Mouse (Mus musculus): Measurements from ENCODE around the gene Ncl. TPM values are rescaled to one million over a fixed set of nuclear protein-coding genes. Genes with fewer than 3 reads are reported as not detected.
A peak's percentile ranks its signal among the peaks of the same experiment; 100 is the strongest.
"Not testable (repeated sequence)": the region's sequence is repeated elsewhere in the genome, so short reads cannot be mapped to it uniquely, and the experiment has no call there.

The Ncl gene
- polyA plus RNA-seq, 1 experiment from 2014 or later = 368 TPM

DNA sequence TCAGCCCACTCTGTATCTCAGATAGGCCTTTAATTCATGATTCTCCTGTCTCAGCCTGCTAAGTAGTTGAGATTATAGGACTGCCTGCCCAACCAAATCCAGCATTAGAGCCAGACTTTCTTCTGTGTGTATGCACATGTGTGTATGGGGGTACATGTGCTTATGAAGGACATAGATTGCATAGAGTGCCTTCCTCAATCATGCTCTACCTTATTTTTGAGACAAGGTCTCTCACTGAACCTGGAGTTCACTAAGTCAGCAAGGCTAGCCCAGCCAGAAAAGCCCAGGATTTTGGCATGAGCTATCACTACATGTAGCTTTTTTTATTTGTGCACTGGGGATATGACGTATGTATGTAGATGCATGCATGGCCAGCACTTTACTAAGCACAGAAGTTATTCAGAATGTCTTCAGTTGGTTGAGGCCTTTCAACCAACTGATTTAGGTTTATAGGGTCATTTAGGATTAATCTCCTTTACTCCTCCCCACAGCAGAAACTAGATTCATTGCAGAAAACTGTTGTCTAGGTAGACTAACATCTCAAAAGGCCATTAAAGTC is 16.0 kb downstream of the Ncl start:
- H3K4me2 ChIP-seq = no peak overlapping the region
- peaks cover 6% of the 10 kb centered on the region; the same call in 1 of the 2 replicates for H3K36me3 ChIP-seq
- no peak overlapping the region for H3K4me3 ChIP-seq (replicated peaks)
- 82% methylated on average over 1 of the region's 1 CpGs for WGBS
- no peaks in the 10 kb centered on the region for H3K4me1 ChIP-seq
- no peaks in the 10 kb centered on the region for H3K9me3 ChIP-seq
- H3K9ac ChIP-seq = no peak overlapping the region
- H3K27me3 ChIP-seq (replicated peaks) = no peaks in the 10 kb centered on the region
- H3K27ac ChIP-seq = no peak overlapping the region
- no peak for ATAC-seq (ENCODE audit: insufficient read depth, low FRiP score, low read depth)

- H3K4me1 ChIP-seq = no peaks in the 10 kb centered on the region
- no peak for ATAC-seq (ENCODE audit: insufficient read depth, low FRiP score, low read depth)
- no peak overlapping the region for H3K9ac ChIP-seq
- H3K36me3 ChIP-seq = no peaks in the 10 kb centered on the region
- H3K27ac ChIP-seq = no peak overlapping the region
- 88% methylated on average over 2 of the region's 2 CpGs for WGBS
- H3K9me3 ChIP-seq = no peaks in the 10 kb centered on the region
- no peaks in the 10 kb centered on the region for H3K27me3 ChIP-seq (replicated peaks)
- no peak overlapping the region for H3K4me2 ChIP-seq
- H3K4me3 ChIP-seq (replicated peaks) = no peak overlapping the region
Observed at GRCm38 (mm10) chr1:86342371-86342770, 16.8 kb downstream of the Ncl start.

- not testable (repeated sequence) for H3K4me1 ChIP-seq; H3K27me3 ChIP-seq (replicated peaks); H3K9ac ChIP-seq; H3K4me2 ChIP-seq; H3K4me3 ChIP-seq (replicated peaks); ATAC-seq (ENCODE audit: insufficient read depth, low FRiP score, low read depth); H3K36me3 ChIP-seq; H3K27ac ChIP-seq; H3K9me3 ChIP-seq
- 78% methylated on average over 2 of the region's 2 CpGs for WGBS
Observed at GRCm38 (mm10) chr1:86341096-86341495, 18.1 kb downstream of the Ncl start.

- ATAC-seq (ENCODE audit: insufficient read depth, low FRiP score, low read depth) = no peak
- H3K27me3 ChIP-seq (replicated peaks) = no peaks in the 10 kb centered on the region
- H3K4me3 ChIP-seq (replicated peaks) = no peak overlapping the region
- no peaks in the 10 kb centered on the region for H3K36me3 ChIP-seq
- 27% methylated on average over 4 of the region's 4 CpGs for WGBS
- no peak overlapping the region for H3K4me2 ChIP-seq
- H3K9me3 ChIP-seq = no peaks in the 10 kb centered on the region
- no peaks in the 10 kb centered on the region for H3K4me1 ChIP-seq
- H3K27ac ChIP-seq = no peak overlapping the region
- H3K9ac ChIP-seq = no peak overlapping the region
Observed at GRCm38 (mm10) chr1:86339156-86339812, 19.9 kb downstream of the Ncl start.

- 30% methylated on average over 2 of the region's 2 CpGs for WGBS
- H3K36me3 ChIP-seq = no peaks in the 10 kb centered on the region
- no peak overlapping the region for H3K27ac ChIP-seq
- H3K9ac ChIP-seq = no peak overlapping the region
- ATAC-seq (ENCODE audit: insufficient read depth, low FRiP score, low read depth) = peak; percentile 39; the same call in 1 of the 2 replicates
- no peaks in the 10 kb centered on the region for H3K4me1 ChIP-seq
- no peak overlapping the region for H3K4me3 ChIP-seq (replicated peaks)
- H3K27me3 ChIP-seq (replicated peaks) = no peaks in the 10 kb centered on the region
- H3K4me2 ChIP-seq = no peak overlapping the region
- H3K9me3 ChIP-seq = no peaks in the 10 kb centered on the region
Observed at GRCm38 (mm10) chr1:86336330-86336729, 22.9 kb downstream of the Ncl start.

- Histone ChIP-seq H3K9me3 (no peaks in the 10 kb centered on the region), H3K27me3 (replicated peaks) (no peaks in the 10 kb centered on the region), H3K27ac (no peak overlapping the region), H3K4me1 (no peaks in the 10 kb centered on the region), H3K9ac (no peak overlapping the region), H3K36me3 (no peaks in the 10 kb centered on the region), H3K4me2 (no peak overlapping the region), H3K4me3 (replicated peaks) (no peak overlapping the region)
- WGBS = 88% methylated on average over 8 of the region's 8 CpGs
- ATAC-seq (ENCODE audit: insufficient read depth, low FRiP score, low read depth) = no peak
Observed at GRCm38 (mm10) chr1:86320822-86321413, 38.3 kb downstream of the Ncl start.

- Histone ChIP-seq H3K4me3 (replicated peaks) (no peak overlapping the region), H3K36me3 (no peaks in the 10 kb centered on the region), H3K9ac (no peak overlapping the region), H3K9me3 (no peaks in the 10 kb centered on the region), H3K27me3 (replicated peaks) (no peaks in the 10 kb centered on the region), H3K4me2 (0 out of 2 replicates have a peak overlapping the region, but pooled peaks have one; percentile 9), H3K4me1 (no peaks in the 10 kb centered on the region), H3K27ac (no peak overlapping the region)
- no peak for ATAC-seq (ENCODE audit: insufficient read depth, low FRiP score, low read depth)
- WGBS = 26% methylated on average over 15 of the region's 15 CpGs
Observed at GRCm38 (mm10) chr1:86313772-86314125, 45.5 kb downstream of the Ncl start.

DNA sequence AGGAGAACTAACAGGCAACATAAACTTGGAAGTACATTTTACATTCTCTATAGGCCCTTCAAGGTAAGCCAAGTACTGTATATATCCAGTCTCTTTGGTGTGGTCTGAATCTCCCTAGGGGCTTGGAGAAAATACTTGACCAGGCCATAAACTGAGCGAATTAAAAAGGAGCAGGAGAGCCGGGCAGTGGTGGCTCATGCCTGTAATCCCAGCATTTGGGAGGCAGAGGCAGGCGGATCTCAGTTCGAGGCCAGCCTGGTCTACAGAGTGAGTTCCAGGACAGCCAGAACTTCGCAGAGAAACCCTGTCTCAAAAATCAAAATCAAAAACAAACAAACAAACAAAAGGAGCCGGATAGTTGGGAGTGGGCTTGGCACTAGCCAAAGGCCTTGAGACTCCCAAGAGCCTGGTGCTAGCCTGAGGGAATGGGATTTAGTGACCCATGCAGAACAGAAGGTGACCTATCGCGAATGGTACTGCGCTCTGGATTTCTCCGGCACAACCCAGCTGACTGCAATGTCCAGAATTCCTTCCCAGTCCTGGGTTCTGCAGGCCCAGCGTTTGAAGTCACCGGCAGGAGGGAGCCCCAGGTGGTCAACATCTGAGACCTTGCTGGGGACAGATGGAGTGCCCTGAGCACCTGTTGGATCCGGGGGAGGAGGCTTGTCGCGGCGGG is 46.0 kb downstream of the Ncl start:
- Histone ChIP-seq H3K9me3 (no peaks in the 10 kb centered on the region), H3K27ac (no peak overlapping the region), H3K4me1 (no peaks in the 10 kb centered on the region), H3K36me3 (no peaks in the 10 kb centered on the region), H3K4me3 (replicated peaks) (no peak overlapping the region), H3K9ac (no peak overlapping the region), H3K4me2 (0 out of 2 replicates have a peak overlapping the region, but pooled peaks have one; percentile 9), H3K27me3 (replicated peaks) (no peaks in the 10 kb centered on the region)
- 54% methylated on average over 16 of the region's 16 CpGs for WGBS
- ATAC-seq (ENCODE audit: insufficient read depth, low FRiP score, low read depth) = no peak

GRCm38 (mm10) chr1:86312269-86312668 is 46.9 kb downstream of the Ncl start:
- no peaks in the 10 kb centered on the region for H3K27me3 ChIP-seq (replicated peaks)
- ATAC-seq (ENCODE audit: insufficient read depth, low FRiP score, low read depth) = peak; percentile 75
- 70% methylated on average over 3 of the region's 3 CpGs for WGBS
- H3K4me2 ChIP-seq = no peak overlapping the region
- no peaks in the 10 kb centered on the region for H3K9me3 ChIP-seq
- no peak overlapping the region for H3K4me3 ChIP-seq (replicated peaks)
- no peak overlapping the region for H3K27ac ChIP-seq
- H3K36me3 ChIP-seq = no peaks in the 10 kb centered on the region
- no peak overlapping the region for H3K9ac ChIP-seq
- no peaks in the 10 kb centered on the region for H3K4me1 ChIP-seq

DNA sequence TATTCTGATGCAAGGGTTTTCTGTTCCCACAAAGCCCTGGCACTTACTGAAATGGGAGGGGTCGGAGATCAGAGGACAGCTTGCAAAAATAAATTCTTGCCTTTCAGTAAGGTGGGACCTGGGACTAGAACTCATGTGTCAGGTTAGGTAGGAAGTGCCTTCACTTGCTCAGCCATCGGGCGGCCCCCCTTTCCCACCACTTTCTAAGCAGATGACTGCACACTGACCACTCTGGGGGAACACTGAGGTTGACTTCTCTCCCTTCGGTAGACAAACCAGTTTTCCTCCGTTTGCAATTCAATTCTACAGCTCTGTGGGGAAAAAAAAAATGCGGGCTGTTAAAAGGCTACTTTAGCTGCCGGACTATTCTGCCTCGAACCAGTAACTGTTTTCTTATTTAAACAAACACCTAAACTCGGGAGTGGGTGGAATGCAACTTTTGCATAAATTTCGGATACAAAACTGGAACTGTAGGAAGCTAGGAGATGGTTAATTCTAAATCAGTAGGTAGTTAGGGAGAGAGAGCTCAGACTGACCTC is 47.7 kb downstream of the Ncl start:
- no peaks in the 10 kb centered on the region for H3K9me3 ChIP-seq
- no peak overlapping the region for H3K4me3 ChIP-seq (replicated peaks)
- ATAC-seq (ENCODE audit: insufficient read depth, low FRiP score, low read depth) = no peak
- WGBS = 40% methylated on average over 10 of the region's 10 CpGs
- no peak overlapping the region for H3K9ac ChIP-seq
- H3K27me3 ChIP-seq (replicated peaks) = no peaks in the 10 kb centered on the region
- H3K4me2 ChIP-seq = no peak overlapping the region
- no peaks in the 10 kb centered on the region for H3K36me3 ChIP-seq
- H3K27ac ChIP-seq = no peak overlapping the region
- no peaks in the 10 kb centered on the region for H3K4me1 ChIP-seq

- H3K4me2 ChIP-seq = no peak overlapping the region
- no peak for ATAC-seq (ENCODE audit: insufficient read depth, low FRiP score, low read depth)
- no peak overlapping the region for H3K4me3 ChIP-seq (replicated peaks)
- no peaks in the 10 kb centered on the region for H3K36me3 ChIP-seq
- 45% methylated on average over 15 of the region's 15 CpGs for WGBS
- H3K9me3 ChIP-seq = no peaks in the 10 kb centered on the region
- H3K4me1 ChIP-seq = no peaks in the 10 kb centered on the region
- H3K27me3 ChIP-seq (replicated peaks) = no peaks in the 10 kb centered on the region
- H3K27ac ChIP-seq = no peak overlapping the region
- H3K9ac ChIP-seq = no peak overlapping the region
Observed at GRCm38 (mm10) chr1:86310536-86311310, 48.5 kb downstream of the Ncl start.
